Mouse (Mus musculus) monocyte, adult 2 months (primary cell): Measurements from ENCODE around the gene Ubxn11.

Source experiments
- DNase-seq, 2 experiments: peaks; one replicate each; pipeline ENCODE4 v3.0.0; 2022; ENCODE audit warnings: low spot score in 2 of 2, low read depth in 1 of 2

Gene Ubxn11

GRCm38 (mm10) chr4:134101979-134102741 is at the start of gene Ubxn11:
TSS of gene Ubxn11 (plus strand) at chr4:134102570.
- DNase-seq: peak; percentile 65 to 74

- no peak for DNase-seq
These were observed 48.8 kb upstream of the Ubxn11 start, which contains the start of gene Zfp683 for GRCm38 (mm10) chr4:134053538-134053937. TSS of gene Zfp683 (plus strand) at chr4:134053838.

GRCm38 (mm10) chr4:134058166-134058715 is 44.1 kb upstream of the Ubxn11 start:
- DNase-seq: no peak

GRCm38 (mm10) chr4:134058908-134059307 is 43.5 kb upstream of the Ubxn11 start:
- DNase-seq: no peak

GRCm38 (mm10) chr4:134060135-134060865 is 42.1 kb upstream of the Ubxn11 start, which contains the start of gene Crybg2:
TSS of gene Crybg2 (plus strand) at chr4:134060815.
- DNase-seq: no peak

- no peak for DNase-seq
These were observed 41.1 kb upstream of the Ubxn11 start for GRCm38 (mm10) chr4:134061166-134061830.

- no peak for DNase-seq
These were observed 40.4 kb upstream of the Ubxn11 start for GRCm38 (mm10) chr4:134061944-134062446.

- DNase-seq: no peak
These were observed 39.8 kb upstream of the Ubxn11 start for GRCm38 (mm10) chr4:134062561-134062960.

- DNase-seq: no peak
These were observed 36.9 kb upstream of the Ubxn11 start for GRCm38 (mm10) chr4:134065431-134066004.

GRCm38 (mm10) chr4:134067383-134067782 is 35.0 kb upstream of the Ubxn11 start:
- DNase-seq: no peak

GRCm38 (mm10) chr4:134067833-134068544 is 34.4 kb upstream of the Ubxn11 start:
- no peak for DNase-seq

- DNase-seq: no peak
These were observed 33.4 kb upstream of the Ubxn11 start for GRCm38 (mm10) chr4:134068793-134069580.

- DNase-seq: no peak
These were observed 23.7 kb upstream of the Ubxn11 start for GRCm38 (mm10) chr4:134078694-134079093.

GRCm38 (mm10) chr4:134080674-134081073 is 21.7 kb upstream of the Ubxn11 start:
- no peak for DNase-seq

- DNase-seq: peak in 1 of 2 experiments; percentile 56
These were observed 20.5 kb upstream of the Ubxn11 start for GRCm38 (mm10) chr4:134081730-134082386.

- DNase-seq: no peak
These were observed 19.9 kb upstream of the Ubxn11 start for GRCm38 (mm10) chr4:134082460-134082859.

GRCm38 (mm10) chr4:134084999-134085398 is 17.4 kb upstream of the Ubxn11 start:
- DNase-seq: no peak

- peak in 1 of 2 experiments; percentile 37 for DNase-seq
These were observed 15.0 kb upstream of the Ubxn11 start for GRCm38 (mm10) chr4:134087412-134087811.

GRCm38 (mm10) chr4:134089029-134089428 is 13.3 kb upstream of the Ubxn11 start:
- no peak for DNase-seq
